Mouse (Mus musculus) activated CD4-positive, CD25-positive, alpha-beta regulatory T cell (primary cell): ENCODE measurements around the gene Dbx2. TPM values are rescaled to one million over a fixed set of nuclear protein-coding genes. Genes with fewer than 3 reads are reported as not detected.

Experiments used
- polyA plus RNA-seq, 2 experiments: library from polyadenylated mRNA; unstranded; fragments of 100-300 nt; shearing (Covaris generic); gene quantifications; one replicate each; pipeline ENCODE4 v1.2.1; 2017

Gene Dbx2
- polyA plus RNA-seq, result under 1 TPM in 1 of 2 experiments, not detected in 1; 0.25 TPM

GRCm38 (mm10) chr15:95655860-95656259 is at the start of gene Dbx2:
Dbx2 (minus strand) TSS chr15:95655960.

Other genes with a start within 250 kb of the Dbx2 start
- gene Nell2, start 127.4 kb downstream of the Dbx2 start, polyA plus RNA-seq, result under 1 TPM in 1 of 2 experiments, not detected in 1; 0.07 TPM
- 10 to 100 TPM; 41.1 to 45.5 TPM for gene Ano6, start 134.9 kb upstream of the Dbx2 start, polyA plus RNA-seq